Mouse (Mus musculus) liver, adult (tissue): ENCODE data around the gene Ctse.

Experiments used
- GATA4 ChIP-seq: IDR thresholded peaks from 2 replicates; pipeline ENCODE4 v1.6.1; 2014; ENCODE audit warnings: mild to moderate bottlenecking, low read length; ENCODE audit not compliant: insufficient replicate concordance

The Ctse gene

GRCm38 (mm10) chr1:131638541-131639421 is 675 bp downstream of the Ctse start:
- TF ChIP-seq GATA4 = peak; percentile 32; the same call in 1 of the 2 replicates

- TF ChIP-seq GATA4 = no peak
Observed at GRCm38 (mm10) chr1:131640062-131640461, 2.0 kb downstream of the Ctse start.

- no peak for TF ChIP-seq GATA4
Observed at GRCm38 (mm10) chr1:131641565-131641964, 3.5 kb downstream of the Ctse start.

- no peak for TF ChIP-seq GATA4
Observed at GRCm38 (mm10) chr1:131642251-131642650, 4.1 kb downstream of the Ctse start.

GRCm38 (mm10) chr1:131652670-131653443 is 14.8 kb downstream of the Ctse start:
- TF ChIP-seq GATA4 = no peak

GRCm38 (mm10) chr1:131655601-131656000 is 17.5 kb downstream of the Ctse start:
- TF ChIP-seq GATA4 = no peak

GRCm38 (mm10) chr1:131657945-131658354 is 19.8 kb downstream of the Ctse start:
- no peak for TF ChIP-seq GATA4

- TF ChIP-seq GATA4 = no peak
Observed at GRCm38 (mm10) chr1:131659512-131660085, 21.5 kb downstream of the Ctse start.

- TF ChIP-seq GATA4 = no peak
Observed at GRCm38 (mm10) chr1:131660266-131660665, 22.2 kb downstream of the Ctse start.

GRCm38 (mm10) chr1:131660716-131661472 is 22.8 kb downstream of the Ctse start:
- TF ChIP-seq GATA4 = no peak

GRCm38 (mm10) chr1:131661749-131662148 is 23.6 kb downstream of the Ctse start:
- no peak for TF ChIP-seq GATA4

GRCm38 (mm10) chr1:131663286-131663995 is 25.3 kb downstream of the Ctse start:
- TF ChIP-seq GATA4 = no peak

- TF ChIP-seq GATA4 = no peak
Observed at GRCm38 (mm10) chr1:131664136-131664535, 26.0 kb downstream of the Ctse start.

- TF ChIP-seq GATA4 = no peak
Observed at GRCm38 (mm10) chr1:131665886-131666285, 27.8 kb downstream of the Ctse start.
